Mouse (Mus musculus) heart, adult 2 months (tissue): Measurements from ENCODE around the gene Ddx24. TPM values are rescaled to one million over a fixed set of nuclear protein-coding genes. Genes with fewer than 3 reads are reported as not detected.

Experiments
- DNase-seq, 2 experiments: peaks; one replicate each; pipeline ENCODE4 v3.0.0; 2021
- H3K27ac ChIP-seq: fragments of 200-600 bp; 2 replicates; pipeline ENCODE4 v1.8.1; 2022
- H3K27me3 ChIP-seq: fragments of 200-500 bp; 2 replicates; pipeline ENCODE4 v1.6.1; 2012; ENCODE audit warnings: mild to moderate bottlenecking, low read length, inconsistent platforms, mixed read lengths; ENCODE audit not compliant: control insufficient read depth, insufficient read depth
- H3K36me3 ChIP-seq: fragments of 200-500 bp; 2 replicates; pipeline ENCODE4 v1.6.1; 2012; ENCODE audit warnings: low read length, inconsistent platforms; ENCODE audit not compliant: control insufficient read depth, insufficient read depth
- H3K4me1 ChIP-seq: fragments of 200-500 bp; 2 replicates; pipeline ENCODE4 v1.6.1; 2011; ENCODE audit warnings: low read length; ENCODE audit not compliant: control insufficient read depth, insufficient read depth
- H3K4me3 ChIP-seq: fragments of 200-600 bp; 2 replicates; pipeline ENCODE4 v1.8.1; 2022
- H3K79me2 ChIP-seq: fragments of 200-500 bp; replicated peaks from 2 replicates; pipeline ENCODE4 v1.6.1; 2012; ENCODE audit warnings: mild to moderate bottlenecking, inconsistent platforms, low read length, moderate library complexity, mixed read lengths; ENCODE audit not compliant: control insufficient read depth, insufficient read depth
- H3K9ac ChIP-seq: fragments of 200-500 bp; 2 replicates; pipeline ENCODE4 v1.6.1; 2012; ENCODE audit warnings: low read depth, mild to moderate bottlenecking, control low read depth, inconsistent platforms, low read length, mixed read lengths
- CTCF ChIP-seq: fragments of 200-600 bp; IDR thresholded peaks from 2 replicates; pipeline ENCODE4 v1.8.1; 2022; ENCODE audit warnings: antibody characterized with exemption, mild to moderate bottlenecking, moderate library complexity
- EP300 ChIP-seq: fragments of 200-500 bp; IDR thresholded peaks from 2 replicates; pipeline ENCODE4 v1.6.1; 2011; ENCODE audit warnings: low read depth, low read length, control low read depth; ENCODE audit not compliant: insufficient read depth
- POLR2A ChIP-seq: fragments of 200-500 bp; IDR thresholded peaks from 2 replicates; pipeline ENCODE4 v1.6.1; 2011; ENCODE audit warnings: mild to moderate bottlenecking, low read depth, low read length, control low read depth; ENCODE audit not compliant: insufficient read depth
- WGBS: fragments of 180-500 bp; shearing (Covaris S2); methylation state at CpG from one replicate; pipeline ENCODE4 v1.1.7; 2018; 5-methylcytosine and 5-hydroxymethylcytosine counted together
- intact Hi-C: fragments of 180-260 bp; cut with DNase I; formaldehyde crosslinking; loops from one replicate; pipeline ENCODE4 v1.15.1; 2025
- polyA plus RNA-seq: library from polyadenylated mRNA; depleted of rRNA; stranded (reverse); fragments of >200 nt; gene quantifications from 2 replicates; pipeline ENCODE4 v1.2.3, GENCODE M21; 2012
- total RNA-seq, 2 experiments: library from RNA; stranded (reverse); gene quantifications; 2 replicates each; pipeline ENCODE4 v1.2.3; 2021

Gene Ddx24
- total and polyA plus RNA-seq, 3 experiments, result 30.2 to 89.3 (median 85.3) TPM

DNA sequence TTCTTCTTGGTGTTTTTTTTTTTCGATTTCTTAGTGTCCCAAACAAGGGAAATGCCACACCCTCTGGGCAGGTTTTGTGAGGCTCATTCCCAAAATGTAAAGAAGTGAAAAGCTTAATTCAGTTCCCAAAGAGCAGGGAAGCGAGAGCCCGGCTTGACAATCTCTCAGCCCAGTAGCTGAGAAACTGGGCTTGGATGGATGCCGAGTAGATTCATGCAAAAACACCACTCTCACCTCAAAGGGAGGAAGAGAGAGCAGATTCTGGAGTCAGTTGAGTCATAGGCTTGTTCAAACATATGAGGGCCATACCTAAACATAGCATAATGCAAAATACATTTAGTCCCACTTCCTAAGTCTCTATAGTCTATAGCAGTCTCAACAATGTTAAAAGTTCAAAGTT, 45.4 kb downstream of the Ddx24 start:
- 79% methylated on average over 4 of the region's 4 CpGs for WGBS
- no peak for DNase-seq
- H3K27me3 ChIP-seq, result no peaks in the 10 kb centered on the region
- TF ChIP-seq CTCF (no peak), EP300 (no peak), POLR2A (no peak)
- H3K79me2 ChIP-seq, result no peaks in the 10 kb centered on the region
- H3K9ac ChIP-seq, result no peak overlapping the region
- H3K36me3 ChIP-seq, result no peaks in the 10 kb centered on the region
- no peaks in the 10 kb centered on the region for H3K4me1 ChIP-seq
- H3K27ac ChIP-seq, result no peak overlapping the region
- intact Hi-C loops, result no loop called here
- H3K4me3 ChIP-seq, result no peak overlapping the region

DNA sequence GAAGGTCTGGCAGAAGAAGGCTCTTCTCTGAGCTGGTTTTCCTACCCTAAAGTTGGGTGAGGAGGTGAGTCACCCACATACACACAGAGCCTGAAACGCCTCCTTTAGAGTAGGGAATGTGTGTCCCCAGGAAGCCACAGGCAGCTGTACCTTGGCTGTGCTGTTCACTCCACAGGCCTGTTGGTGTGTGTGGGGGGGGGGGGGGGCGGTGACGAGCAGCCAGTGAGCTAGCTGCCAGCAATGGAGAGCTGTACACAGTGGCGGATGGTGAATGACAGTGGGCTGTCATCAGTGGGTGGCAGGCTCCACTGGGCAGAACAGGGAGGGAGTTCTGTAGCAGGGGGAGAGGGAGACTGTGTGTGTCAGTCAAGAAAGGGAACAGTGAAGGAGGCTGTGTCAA, 48.9 kb downstream of the Ddx24 start:
- TF ChIP-seq CTCF, result no peak
- TF ChIP-seq POLR2A, result no peak
- TF ChIP-seq EP300, result no peak
- Histone ChIP-seq H3K79me2 (no peaks in the 10 kb centered on the region), H3K27ac (no peak overlapping the region), H3K4me1 (no peaks in the 10 kb centered on the region), H3K4me3 (no peak overlapping the region), H3K36me3 (no peaks in the 10 kb centered on the region), H3K9ac (no peak overlapping the region), H3K27me3 (no peaks in the 10 kb centered on the region)
- no peak for DNase-seq
- 47% methylated on average over 4 of the region's 4 CpGs for WGBS
- intact Hi-C loops, result no loop called here

DNA sequence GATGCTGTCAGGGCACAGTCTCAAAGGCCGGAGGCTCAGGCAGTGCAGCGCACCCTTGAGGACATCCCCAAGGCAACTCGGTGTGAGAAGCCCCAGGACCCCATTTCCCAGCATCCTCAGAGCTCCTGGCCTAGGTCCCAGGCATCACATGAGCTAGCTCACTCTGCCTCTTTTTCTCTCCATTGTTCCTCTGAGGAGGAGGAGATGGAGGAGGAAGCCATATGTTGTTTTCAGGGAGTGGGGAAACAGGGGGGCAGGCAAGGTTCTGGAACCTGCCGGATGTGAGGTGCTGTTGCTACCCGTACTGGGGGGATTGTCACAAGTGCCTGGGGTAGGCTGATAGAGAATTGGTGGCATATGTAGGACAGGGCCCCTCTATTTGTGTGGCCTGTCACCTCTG, 49.5 kb downstream of the Ddx24 start:
- TF ChIP-seq POLR2A (no peak), EP300 (no peak), CTCF (no peak)
- no peaks in the 10 kb centered on the region for H3K79me2 ChIP-seq
- H3K27ac ChIP-seq, result no peak overlapping the region
- H3K27me3 ChIP-seq, result no peaks in the 10 kb centered on the region
- H3K9ac ChIP-seq, result no peak overlapping the region
- no peak overlapping the region for H3K4me3 ChIP-seq
- intact Hi-C loops, result no loop called here
- DNase-seq, result no peak
- H3K36me3 ChIP-seq, result no peaks in the 10 kb centered on the region
- WGBS, result 50% methylated on average over 5 of the region's 5 CpGs
- no peaks in the 10 kb centered on the region for H3K4me1 ChIP-seq

DNA sequence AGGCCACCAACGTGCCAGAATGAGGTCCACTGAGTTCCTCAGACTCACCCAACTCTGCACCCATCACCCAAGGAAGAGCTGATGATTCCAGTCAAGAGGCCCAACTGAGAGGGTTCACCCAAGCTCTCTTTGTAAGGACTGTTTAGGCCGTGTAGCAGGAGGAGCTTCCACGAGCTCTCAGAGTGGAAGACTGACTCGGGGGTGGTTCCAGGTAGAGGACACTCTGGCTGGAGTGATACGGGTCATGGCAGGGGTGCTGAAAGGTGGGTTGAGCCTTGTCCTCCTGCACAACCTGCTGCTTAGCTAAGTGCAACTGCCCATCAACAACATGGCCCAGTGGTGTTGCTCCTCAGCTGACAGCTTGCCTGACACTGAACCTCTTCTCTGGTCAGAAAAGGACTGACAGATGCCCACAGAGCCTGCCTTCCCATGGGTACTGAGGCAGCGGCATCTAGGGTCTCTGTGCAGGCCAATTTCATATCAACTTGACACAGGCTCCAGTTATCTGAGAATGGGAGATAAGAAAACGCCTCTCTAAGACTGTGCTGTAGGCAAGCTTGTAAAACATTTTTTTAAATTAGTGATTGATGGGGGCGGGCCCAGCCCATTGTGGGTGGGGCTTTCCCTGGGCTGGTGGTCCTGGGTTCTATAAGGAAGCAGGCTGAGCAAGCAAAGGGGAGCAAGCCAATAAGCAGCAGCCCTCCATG, 51.9 kb downstream of the Ddx24 start:
- WGBS, result 53% methylated on average over 8 of the region's 8 CpGs

DNA sequence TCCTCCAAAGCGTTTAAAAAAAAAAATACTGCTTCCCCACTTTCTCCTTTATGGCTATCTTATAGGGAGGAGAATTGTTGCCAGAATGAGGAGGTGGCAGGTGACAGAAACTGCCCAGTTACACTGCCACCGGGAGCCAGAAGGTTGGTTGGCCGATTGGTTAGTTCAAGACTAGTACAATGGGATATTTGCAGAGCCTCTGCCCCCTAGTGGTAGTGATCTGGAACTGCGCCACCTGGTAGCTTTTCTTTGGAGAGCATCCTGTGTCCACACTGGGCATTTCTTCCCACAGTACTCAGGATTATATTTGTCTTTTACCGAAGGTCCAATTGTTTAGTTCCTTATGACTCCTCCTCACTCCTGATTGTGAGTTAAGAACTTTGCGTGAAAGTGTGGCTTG, 53.9 kb downstream of the Ddx24 start:
- Histone ChIP-seq H3K27me3 (no peaks in the 10 kb centered on the region), H3K4me1 (no peaks in the 10 kb centered on the region), H3K36me3 (no peaks in the 10 kb centered on the region), H3K4me3 (no peak overlapping the region), H3K79me2 (no peaks in the 10 kb centered on the region), H3K27ac (no peak overlapping the region), H3K9ac (no peak overlapping the region)
- TF ChIP-seq EP300 (no peak), CTCF (peak; percentile 99), POLR2A (no peak)
- intact Hi-C loops, result no loop called here
- peak in 1 of 2 experiments; percentile 61 for DNase-seq
- WGBS, result 21% methylated on average over 6 of the region's 6 CpGs

More for the DNA sequence above, 51.9 kb downstream of the Ddx24 start:
- no peak overlapping the region for H3K9ac ChIP-seq
- no peaks in the 10 kb centered on the region for H3K79me2 ChIP-seq
- intact Hi-C loops, result no loop called here
- no peak overlapping the region for H3K4me3 ChIP-seq
- TF ChIP-seq POLR2A (no peak), EP300 (no peak), CTCF (no peak)
- no peak for DNase-seq
- H3K27ac ChIP-seq, result no peak overlapping the region
- no peaks in the 10 kb centered on the region for H3K4me1 ChIP-seq
- H3K36me3 ChIP-seq, result no peaks in the 10 kb centered on the region
- no peaks in the 10 kb centered on the region for H3K27me3 ChIP-seq

DNA sequence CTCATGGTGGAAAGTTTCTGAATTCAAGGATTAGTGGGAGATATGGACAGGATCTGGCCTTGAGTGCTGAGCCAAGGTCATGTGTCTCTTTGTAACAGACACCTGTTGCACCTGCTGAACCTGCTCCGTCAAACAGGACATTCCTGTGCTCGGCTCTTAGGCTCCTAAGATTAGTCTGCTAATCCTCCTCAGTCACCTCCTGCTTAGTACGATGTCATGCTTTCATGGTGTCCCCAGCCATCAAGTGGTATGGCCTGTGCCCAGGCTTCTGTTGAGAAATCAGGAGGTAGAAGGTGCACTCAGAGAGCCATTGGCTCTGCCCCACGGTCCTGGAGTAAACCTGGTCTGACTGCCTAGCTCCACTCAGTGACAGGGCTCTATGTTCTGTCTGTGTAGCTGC, 54.8 kb downstream of the Ddx24 start:
- TF ChIP-seq POLR2A, result no peak
- TF ChIP-seq EP300, result no peak
- TF ChIP-seq CTCF, result no peak
- intact Hi-C loops, result no loop called here
- DNase-seq, result no peak

More for the DNA sequence above, 54.8 kb downstream of the Ddx24 start:
- Histone ChIP-seq H3K27me3 (no peaks in the 10 kb centered on the region), H3K27ac (no peak overlapping the region), H3K4me1 (no peaks in the 10 kb centered on the region), H3K4me3 (no peak overlapping the region), H3K9ac (no peak overlapping the region), H3K36me3 (no peaks in the 10 kb centered on the region), H3K79me2 (no peaks in the 10 kb centered on the region)
- 67% methylated on average over 4 of the region's 4 CpGs for WGBS
